In the genomic region with DNA sequence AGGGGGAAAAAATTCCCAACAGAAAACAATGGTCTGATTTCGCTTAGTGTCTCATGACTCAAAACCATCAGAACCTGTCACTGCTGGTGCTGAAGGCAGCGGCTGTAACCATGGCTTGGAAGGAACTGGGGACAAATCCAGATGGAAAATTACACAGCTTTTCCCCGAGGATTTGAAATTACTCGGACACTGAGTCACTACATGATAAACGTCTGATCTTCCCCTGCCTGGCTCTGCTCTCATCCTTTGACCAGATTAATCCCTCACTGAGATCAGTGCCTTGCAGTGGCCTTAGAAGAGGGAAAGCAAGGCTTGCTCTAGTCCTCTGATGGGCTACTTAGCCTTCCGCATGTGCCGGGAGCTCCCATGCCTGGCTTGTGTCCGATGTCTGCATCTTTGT, we compare ENCODE assay signal across 31 mouse cellular contexts.
DNase-seq lines count a peak whose midpoint lies in the region; ATAC-seq and TF ChIP-seq lines count a peak whose summit lies in the region.
"Had no signal": no experiment of that assay in that cellular context is flagged by ENCODE, and none has a peak within 500 bp of the region (broad histone marks: within the 10 kb centered on the region; RNA-seq: fewer than 3 reads in every experiment).

No protein-coding gene starts in this region.

- WGBS in heart, embryonic 11.5 days (ENCODE audit: insufficient replicate concordance) = 55% methylated on average over 8 of the region's 8 CpGs
- WGBS in hindbrain, embryonic 10.5 days = 64% methylated on average over 8 of the region's 8 CpGs
- 33% methylated on average over 8 of the region's 8 CpGs for WGBS in hindbrain, embryonic 16.5 days
- 29% methylated on average over 8 of the region's 8 CpGs for WGBS in midbrain, embryonic 13.5 days
- WGBS in midbrain, embryonic 10.5 days = 59% methylated on average over 8 of the region's 8 CpGs

- TF ChIP-seq POLR2A in brain, embryonic 14.5 days (IDR thresholded peaks at IDR 0.05; ENCODE audit: borderline replicate concordance, extremely low read depth, insufficient read depth, insufficient read length, poor library complexity, severe bottlenecking) = no peak

- no peak overlapping the region for H3K4me2 ChIP-seq in heart, embryonic 11.5 days
- no peak overlapping the region for H3K4me2 ChIP-seq in hindbrain, embryonic 16.5 days (ENCODE audit: low read length)
- H3K4me2 ChIP-seq in midbrain, embryonic 13.5 days (replicated peaks) = no peak overlapping the region
- H3K4me2 ChIP-seq: embryonic facial prominence, embryonic 12.5 days; heart, embryonic 13.5 days; intestine, embryonic 15.5 days; kidney, embryonic 15.5 days; limb, embryonic 15.5 days; liver, embryonic 13.5 days; stomach, embryonic 15.5 days had no signal

- H3K36me3 ChIP-seq in heart, embryonic 11.5 days (ENCODE audit: control insufficient read depth, insufficient read depth, low read length) = no peaks in the 10 kb centered on the region
- H3K36me3 ChIP-seq in hindbrain, embryonic 10.5 days = no peaks in the 10 kb centered on the region
- no peaks in the 10 kb centered on the region for H3K36me3 ChIP-seq in hindbrain, embryonic 16.5 days (ENCODE audit: control insufficient read depth, insufficient read depth, low read length)
- no peaks in the 10 kb centered on the region for H3K36me3 ChIP-seq in midbrain, embryonic 13.5 days
- no peaks in the 10 kb centered on the region for H3K36me3 ChIP-seq in midbrain, embryonic 10.5 days
- H3K36me3 ChIP-seq: embryonic facial prominence, embryonic 12.5 days; heart, embryonic 13.5 days; intestine, embryonic 15.5 days; kidney, embryonic 15.5 days; limb, embryonic 10.5 days; limb, embryonic 15.5 days; liver, embryonic 13.5 days; stomach, embryonic 15.5 days had no signal

- no peak for TF ChIP-seq CTCF in brain, embryonic 14.5 days (IDR thresholded peaks at IDR 0.05; ENCODE audit: borderline replicate concordance, extremely low read depth, insufficient read depth, insufficient read length)

- peaks cover 6% of the 10 kb centered on the region; the same call in 1 of the 2 replicates for H3K4me1 ChIP-seq in heart, embryonic 11.5 days (ENCODE audit: control insufficient read depth, insufficient read depth, low read length)
- peaks cover 14% of the 10 kb centered on the region for H3K4me1 ChIP-seq in hindbrain, embryonic 10.5 days (replicated peaks)
- no peaks in the 10 kb centered on the region for H3K4me1 ChIP-seq in hindbrain, embryonic 16.5 days (ENCODE audit: control insufficient read depth, insufficient read depth, low read depth, low read length)
- peaks cover 19% of the 10 kb centered on the region for H3K4me1 ChIP-seq in midbrain, embryonic 13.5 days (replicated peaks)
- H3K4me1 ChIP-seq in midbrain, embryonic 10.5 days = peaks cover 24% of the 10 kb centered on the region
- H3K4me1 ChIP-seq: embryonic facial prominence, embryonic 12.5 days; intestine, embryonic 15.5 days; kidney, embryonic 15.5 days; limb, embryonic 15.5 days; liver, embryonic 13.5 days; megakaryocyte, embryonic 14.5 days; stomach, embryonic 15.5 days had no signal

- H3K27me3 ChIP-seq in heart, embryonic 11.5 days (ENCODE audit: control insufficient read depth, insufficient read depth, low read length) = no peaks in the 10 kb centered on the region
- no peaks in the 10 kb centered on the region for H3K27me3 ChIP-seq in hindbrain, embryonic 10.5 days (ENCODE audit: insufficient read depth, poor library complexity, severe bottlenecking)
- H3K27me3 ChIP-seq in hindbrain, embryonic 16.5 days (replicated peaks; ENCODE audit: control insufficient read depth, insufficient read depth, low read length) = no peaks in the 10 kb centered on the region
- no peaks in the 10 kb centered on the region; the same call in 1 of the 2 replicates for H3K27me3 ChIP-seq in midbrain, embryonic 13.5 days
- H3K27me3 ChIP-seq in midbrain, embryonic 10.5 days (ENCODE audit: low read depth, poor library complexity, severe bottlenecking) = no peaks in the 10 kb centered on the region
- H3K27me3 ChIP-seq: CH12.LX; embryonic facial prominence, embryonic 12.5 days; heart, embryonic 13.5 days; intestine, embryonic 15.5 days; kidney, embryonic 15.5 days; limb, embryonic 15.5 days; liver, embryonic 13.5 days; megakaryocyte, embryonic 14.5 days; stomach, embryonic 15.5 days had no signal

- no peak overlapping the region for H3K4me3 ChIP-seq in heart, embryonic 11.5 days (ENCODE audit: low read depth, low read length)
- H3K4me3 ChIP-seq in hindbrain, embryonic 10.5 days = no peak overlapping the region
- no peak overlapping the region for H3K4me3 ChIP-seq in hindbrain, embryonic 16.5 days (ENCODE audit: low read length)
- no peak overlapping the region for H3K4me3 ChIP-seq in midbrain, embryonic 13.5 days (replicated peaks)
- H3K4me3 ChIP-seq in midbrain, embryonic 10.5 days = no peak overlapping the region
- H3K4me3 ChIP-seq: embryonic facial prominence, embryonic 12.5 days; heart, embryonic 13.5 days; intestine, embryonic 15.5 days; kidney, embryonic 15.5 days; limb, embryonic 10.5 days; limb, embryonic 15.5 days; liver, embryonic 13.5 days; stomach, embryonic 15.5 days had no signal

- no peak overlapping the region for H3K9ac ChIP-seq in heart, embryonic 11.5 days (ENCODE audit: low read depth, low read length)
- H3K9ac ChIP-seq in hindbrain, embryonic 16.5 days (ENCODE audit: low read depth, low read length) = no peak overlapping the region
- H3K9ac ChIP-seq in midbrain, embryonic 13.5 days (replicated peaks) = no peak overlapping the region
- H3K9ac ChIP-seq: embryonic facial prominence, embryonic 12.5 days; heart, embryonic 13.5 days; intestine, embryonic 15.5 days; kidney, embryonic 15.5 days; limb, embryonic 15.5 days; liver, embryonic 13.5 days; stomach, embryonic 15.5 days had no signal

- H3K27ac ChIP-seq in heart, embryonic 11.5 days (ENCODE audit: low read depth, low read length) = no peak overlapping the region
- H3K27ac ChIP-seq in hindbrain, embryonic 10.5 days = 0 out of 2 replicates have a peak overlapping the region, but pooled peaks have one; percentile 8
- no peak overlapping the region for H3K27ac ChIP-seq in hindbrain, embryonic 16.5 days (ENCODE audit: low read depth, low read length)
- no peak overlapping the region for H3K27ac ChIP-seq in midbrain, embryonic 13.5 days
- H3K27ac ChIP-seq in midbrain, embryonic 10.5 days (replicated peaks) = no peak overlapping the region
- H3K27ac ChIP-seq: embryonic facial prominence, embryonic 12.5 days; heart, embryonic 13.5 days; hindbrain, postnatal 0 days; intestine, embryonic 15.5 days; kidney, embryonic 15.5 days; limb, embryonic 10.5 days; limb, embryonic 15.5 days; liver, embryonic 13.5 days; stomach, embryonic 15.5 days had no signal

- H3K9me3 ChIP-seq in heart, embryonic 11.5 days (replicated peaks; ENCODE audit: control insufficient read depth, low read length) = no peaks in the 10 kb centered on the region
- H3K9me3 ChIP-seq in hindbrain, embryonic 10.5 days = 0 out of 2 replicates have a peak, but pooled peaks cover 4% of the 10 kb centered on the region
- H3K9me3 ChIP-seq in hindbrain, embryonic 16.5 days (ENCODE audit: control insufficient read depth, low read length) = no peaks in the 10 kb centered on the region
- H3K9me3 ChIP-seq in midbrain, embryonic 13.5 days = 0 out of 2 replicates have a peak, but pooled peaks cover 2% of the 10 kb centered on the region
- peaks cover 5% of the 10 kb centered on the region; the same call in 1 of the 2 replicates for H3K9me3 ChIP-seq in midbrain, embryonic 10.5 days (replicated peaks)
- H3K9me3 ChIP-seq: embryonic facial prominence, embryonic 12.5 days; intestine, embryonic 15.5 days; kidney, embryonic 15.5 days; limb, embryonic 10.5 days; limb, embryonic 15.5 days; stomach, embryonic 15.5 days had no signal

- DNase-seq in heart, adult 11 months = peak; percentile 90
- DNase-seq in hindbrain, embryonic 10.5 days (ENCODE audit: low spot score) = no peak
- no peak for DNase-seq in midbrain, embryonic 10.5 days (ENCODE audit: low spot score)
- peak; percentile 50 for DNase-seq in brain, embryonic 14.5 days (ENCODE audit: low read depth)
- DNase-seq in frontal cortex, postnatal 10 days (ENCODE audit: low spot score in 2 of 2) = no peak
- DNase-seq: adrenal gland, adult 8-10 months; cerebellum, adult 11 months; cerebellum, adult 9-10 months; cerebellum, postnatal 36 days; embryo, embryonic 11 days; gastrocnemius, postnatal 36 days; kidney, postnatal 4 days; liver, embryonic 13.5 days; lung, adult 18-20 months; lung, postnatal 4 days; right cerebral cortex, postnatal 25 days had no signal

- no peak for ATAC-seq in heart, embryonic 11.5 days (replicated peaks; ENCODE audit: insufficient number of reproducible peaks, low FRiP score, low TSS enrichment)
- ATAC-seq in hindbrain, embryonic 16.5 days = no peak
- ATAC-seq in midbrain, embryonic 13.5 days = 0 out of 2 replicates have a peak, but pooled peaks have one; percentile 9
- ATAC-seq: forebrain, embryonic 14.5 days; hindbrain, postnatal 0 days; intestine, embryonic 15.5 days; lung, postnatal 0 days had no signal

Comparison
In these comparisons a context has a peak if more than half of its experiments do, and no peak if none do; other contexts are left out.
1. DNase-seq: peak in heart, adult 11 months (single experiment) and brain, embryonic 14.5 days (single experiment); none in hindbrain, embryonic 10.5 days (single experiment), midbrain, embryonic 10.5 days (single experiment) and frontal cortex, postnatal 10 days (0 of 2).